Mouse (Mus musculus) hematopoietic stem cell, adult 5-6 weeks (primary cell): ENCODE data around the gene Mdm4. TPM values are rescaled to one million over a fixed set of nuclear protein-coding genes. Genes with fewer than 3 reads are reported as not detected.
"Not testable (repeated sequence)": the region's sequence is repeated elsewhere in the genome, so short reads cannot be mapped to it uniquely, and the experiment has no call there.

Experiments
- ATAC-seq, 2 experiments: fragments of 125-278 bp in 1 of 2; replicated peaks in 1 of 2; 2 replicates each; pipeline ENCODE4 v1.8.0; 2016 to 2017; ENCODE audit warnings: inconsistent platforms in 2 of 2, mild to moderate bottlenecking in 2 of 2, moderate number of reproducible peaks in 2 of 2, low read depth in 1 of 2, moderate TSS enrichment in 1 of 2; ENCODE audit not compliant: low FRiP score in 2 of 2, poor library complexity in 2 of 2, severe bottlenecking in 2 of 2, insufficient read depth in 1 of 2, low TSS enrichment in 1 of 2
- total RNA-seq: library from RNA; stranded (forward); fragments of 172-1452, 232-1000 nt; gene quantifications from 2 replicates; pipeline ENCODE4 v1.2.3, GENCODE M21; 2017

Mdm4 gene
- total RNA-seq, 1 experiment from 2014 or later, result 135 TPM

DNA sequence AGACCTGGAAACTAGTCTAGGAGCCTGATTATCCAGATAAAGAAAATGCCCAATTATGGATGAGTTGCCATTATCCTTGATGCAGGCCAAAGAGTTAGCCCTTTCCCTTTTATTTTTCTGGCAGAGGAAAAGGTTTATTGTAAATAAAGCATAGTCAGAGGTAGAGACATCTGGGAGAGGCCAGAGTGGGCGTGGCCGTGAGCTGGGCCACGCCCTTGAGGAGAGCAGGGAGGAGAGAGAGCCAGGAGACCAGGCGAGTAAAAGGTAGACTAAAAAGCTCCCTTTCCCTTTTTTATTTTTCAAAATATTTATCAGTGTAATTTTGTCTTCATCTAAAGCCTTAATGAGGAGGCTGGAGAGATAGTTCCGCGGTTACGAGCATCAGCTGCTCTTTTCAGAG, 2.4 kb downstream of the Mdm4 start:
- ATAC-seq, result no peak

GRCm38 (mm10) chr1:133027126-133027525, 3.2 kb downstream of the Mdm4 start:
- ATAC-seq, result no peak

DNA sequence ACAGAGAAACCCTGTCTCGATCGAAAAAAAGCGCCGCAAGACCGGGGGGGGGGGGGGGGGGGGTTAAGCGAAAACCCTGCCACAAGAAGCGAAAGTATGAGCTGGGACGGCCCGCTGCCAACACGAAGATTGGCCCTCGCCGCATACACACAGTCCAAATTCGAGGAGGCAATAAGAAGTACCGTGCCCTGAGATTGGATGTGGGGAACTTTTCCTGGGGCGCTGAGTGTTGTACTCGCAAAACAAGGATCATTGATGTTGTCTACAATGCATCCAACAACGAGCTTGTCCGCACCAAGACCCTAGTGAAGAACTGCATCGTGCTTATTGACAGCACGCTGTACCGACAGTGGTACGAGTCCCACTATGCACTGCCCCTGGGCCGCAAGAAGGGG, 4.6 kb downstream of the Mdm4 start:
- ATAC-seq, result not testable (repeated sequence)

- peak; percentile 95 to 97 for ATAC-seq
Measured at GRCm38 (mm10) chr1:133025051-133025795, 5.1 kb downstream of the Mdm4 start.

DNA sequence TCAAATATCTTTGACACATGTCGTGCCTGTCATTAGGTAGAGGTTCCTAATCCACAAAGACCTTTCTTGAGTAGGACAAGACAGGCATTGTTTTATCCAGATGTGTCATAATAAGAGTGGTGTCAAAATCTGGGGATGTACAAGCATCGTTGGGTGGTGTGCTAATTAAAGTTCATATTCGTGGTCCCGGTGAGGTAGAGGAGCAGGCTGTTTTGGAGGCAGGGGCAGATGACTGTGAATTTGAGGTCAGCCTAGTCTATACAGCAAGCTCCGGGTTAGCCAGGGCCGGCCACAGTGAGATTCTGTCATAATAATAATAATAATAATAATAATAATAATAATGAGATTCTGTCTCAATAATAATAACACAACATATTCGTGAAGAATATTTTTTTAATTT, 5.9 kb downstream of the Mdm4 start:
- no peak for ATAC-seq

DNA sequence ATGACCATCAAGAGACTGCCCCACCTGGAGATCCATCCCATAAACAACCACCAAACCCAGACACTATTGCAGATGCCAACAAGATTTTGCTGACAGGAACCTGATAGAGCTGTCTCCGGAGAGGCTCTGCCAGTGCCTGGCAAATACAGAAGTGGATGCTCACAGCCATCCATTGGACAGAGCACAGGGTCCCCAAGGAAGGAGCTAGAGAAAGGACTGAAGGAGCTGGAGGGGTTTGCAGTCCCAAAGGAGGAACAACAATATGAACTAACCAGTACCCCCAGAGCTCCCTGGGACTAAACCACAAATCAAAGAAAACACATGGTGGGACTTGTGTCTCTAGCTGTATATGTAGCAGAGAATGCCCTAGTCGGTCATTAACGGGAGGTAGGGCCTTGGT, 6.6 kb downstream of the Mdm4 start:
- ATAC-seq, result not testable (repeated sequence)

- not testable (repeated sequence) for ATAC-seq
Measured at GRCm38 (mm10) chr1:133021971-133022370, 8.4 kb downstream of the Mdm4 start.

GRCm38 (mm10) chr1:133021391-133021790, 9.0 kb downstream of the Mdm4 start:
- no peak for ATAC-seq

DNA sequence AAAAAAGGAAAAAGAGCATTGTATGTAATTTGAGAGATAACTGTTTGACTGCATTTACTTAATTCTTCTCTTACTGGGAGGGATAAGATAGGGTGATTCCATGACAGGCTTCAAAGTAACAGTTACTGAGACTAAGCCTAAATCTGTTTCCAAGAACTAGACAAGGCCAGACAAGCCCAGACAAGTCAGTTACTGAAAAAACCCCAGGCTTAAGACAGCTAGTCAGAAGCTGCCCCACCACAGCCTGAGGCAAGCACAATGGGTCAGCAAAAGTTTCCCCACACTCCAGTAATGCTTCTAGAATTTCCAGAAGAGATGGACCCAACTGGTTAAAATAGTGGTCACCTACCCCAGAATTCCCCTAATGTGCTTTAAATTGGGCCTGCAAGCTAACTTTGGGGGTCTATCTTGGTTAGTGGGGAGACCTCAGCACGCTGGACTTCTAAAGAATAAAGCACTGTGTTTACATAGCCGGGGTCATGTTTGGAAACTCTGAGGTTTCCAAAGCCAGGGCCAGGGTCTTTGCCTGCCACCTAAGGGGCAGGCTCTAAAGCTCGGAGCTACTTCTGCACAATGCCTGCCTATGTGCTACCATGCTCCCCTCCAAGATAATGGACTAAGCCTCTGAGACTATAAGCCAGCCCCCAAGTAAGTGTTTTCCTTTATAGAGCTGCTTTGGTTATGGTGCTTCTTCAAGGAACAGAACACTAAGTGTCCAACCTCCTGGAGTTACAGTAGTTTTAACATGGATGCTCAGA, 10.0 kb downstream of the Mdm4 start:
- ATAC-seq, result no peak

DNA sequence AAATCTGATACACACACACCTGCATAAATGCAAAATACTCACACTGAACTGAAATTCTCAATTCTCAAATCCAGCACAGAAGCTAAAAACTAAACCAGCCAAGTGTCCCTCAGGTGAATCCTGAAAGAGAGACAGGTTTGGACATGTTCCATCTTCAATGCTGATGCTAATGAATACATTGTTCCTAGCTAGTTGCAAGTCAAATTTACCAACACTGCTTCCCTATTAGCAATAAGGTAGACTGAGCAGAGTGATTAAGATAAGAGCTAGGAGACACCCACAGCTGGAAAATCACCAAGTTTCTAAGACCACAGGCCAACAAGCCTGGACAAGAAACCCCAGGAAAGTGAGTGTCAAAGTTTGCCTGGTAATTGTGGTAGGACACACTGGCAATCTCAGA, 11.0 kb downstream of the Mdm4 start:
- ATAC-seq, result no peak

DNA sequence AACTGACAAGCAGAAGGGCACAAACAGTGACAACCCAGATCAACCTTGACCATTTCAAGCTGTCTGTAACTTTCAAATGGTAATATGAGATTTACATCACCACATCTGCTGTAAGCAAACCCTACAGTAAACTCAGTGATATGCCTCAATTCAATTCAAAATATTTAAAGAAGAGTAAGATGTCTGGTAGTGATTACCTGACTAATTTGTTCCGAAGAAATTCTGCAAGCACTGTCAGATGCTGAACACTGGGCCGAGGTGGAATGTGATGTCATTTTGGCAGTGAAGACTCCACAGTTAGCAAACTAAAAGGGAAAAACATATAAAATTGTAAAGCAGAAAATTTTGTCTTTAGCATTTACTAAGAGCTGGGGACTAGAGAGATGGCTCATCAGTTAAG, 11.8 kb downstream of the Mdm4 start:
- ATAC-seq, result no peak

GRCm38 (mm10) chr1:133016775-133017428, 13.5 kb downstream of the Mdm4 start:
- ATAC-seq, result no peak

GRCm38 (mm10) chr1:133014196-133014595, 16.2 kb downstream of the Mdm4 start:
- no peak for ATAC-seq

DNA sequence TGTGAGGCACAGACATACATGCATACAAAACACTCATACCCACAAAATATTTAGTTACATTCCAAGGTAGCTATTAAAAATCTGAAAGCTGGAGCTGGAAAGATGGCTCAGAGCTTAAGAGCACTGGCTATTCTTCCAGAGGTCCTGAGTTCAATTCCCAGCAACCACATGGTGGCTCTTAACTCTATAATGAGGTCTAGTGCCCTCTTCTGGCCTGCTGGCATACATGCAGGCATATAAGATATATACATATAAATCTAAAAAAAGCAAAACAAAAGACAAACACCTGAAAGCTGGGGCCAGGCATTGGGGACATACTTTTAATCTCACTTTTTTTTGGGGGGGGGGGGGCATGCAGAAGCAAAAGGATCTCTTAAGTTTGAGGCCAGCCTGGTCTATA, 17.0 kb downstream of the Mdm4 start:
- ATAC-seq, result 0 out of 4 replicates have a peak, but pooled peaks of 1 of the 2 experiments have one; percentile 37

GRCm38 (mm10) chr1:133011955-133012841, 18.2 kb downstream of the Mdm4 start:
- ATAC-seq, result no peak; a peak in 2 of 4 replicates

DNA sequence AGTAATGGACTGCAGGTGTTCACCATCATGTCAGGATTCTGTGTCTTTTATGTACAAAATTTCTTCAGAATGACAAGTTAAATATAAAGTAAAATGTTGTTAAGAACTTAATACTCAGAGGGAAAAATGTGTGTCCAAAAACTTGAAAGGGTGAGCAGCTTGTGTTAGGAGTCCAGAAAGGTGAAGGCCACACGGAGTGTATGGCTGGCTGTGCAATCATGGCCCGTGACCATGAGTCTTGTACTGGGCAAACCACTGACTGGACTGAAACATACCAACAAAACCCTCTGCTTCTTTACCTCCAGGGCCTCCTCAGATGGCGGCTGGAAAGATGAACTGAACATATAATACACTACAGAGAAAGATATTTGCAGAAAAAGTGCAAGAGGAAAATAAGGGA, 23.8 kb downstream of the Mdm4 start:
- no peak for ATAC-seq

- no peak for ATAC-seq
Measured at GRCm38 (mm10) chr1:133000347-133000746, 30.0 kb downstream of the Mdm4 start.
